Mouse (Mus musculus) cerebellum, adult 2 months (tissue): ENCODE results near the gene Gm9817.

Experiments used
- CTCF ChIP-seq: fragments of 200-500 bp; IDR thresholded peaks from 2 replicates; pipeline ENCODE4 v1.5.1; 2011; ENCODE audit warnings: low read depth, mild to moderate bottlenecking, control low read depth, low read length, moderate library complexity, borderline replicate concordance; ENCODE audit not compliant: insufficient read depth
- POLR2A ChIP-seq: fragments of 200-500 bp; IDR thresholded peaks from 2 replicates; pipeline ENCODE4 v1.6.1; 2011; ENCODE audit warnings: low read length, control low read depth, borderline replicate concordance; ENCODE audit not compliant: insufficient read depth

GRCm38 (mm10) chr13:45043466-45043865 lies 35.0 kb upstream of the Gm9817 start:
- TF ChIP-seq CTCF, result no peak
- TF ChIP-seq POLR2A, result no peak
